Mouse (Mus musculus) ovary, adult 2 months (tissue): ENCODE data around the gene Galns. TPM values are rescaled to one million over a fixed set of nuclear protein-coding genes. Genes with fewer than 3 reads are reported as not detected.

Source experiments
- polyA plus RNA-seq: library from polyadenylated mRNA; depleted of rRNA; stranded (reverse); fragments of >200 nt; gene quantifications from 2 replicates; pipeline ENCODE4 v1.2.3, GENCODE M21; 2012; rRNA removed

Galns gene
- 15.6 and 16.8 TPM in 2 replicates for polyA plus RNA-seq

DNA sequence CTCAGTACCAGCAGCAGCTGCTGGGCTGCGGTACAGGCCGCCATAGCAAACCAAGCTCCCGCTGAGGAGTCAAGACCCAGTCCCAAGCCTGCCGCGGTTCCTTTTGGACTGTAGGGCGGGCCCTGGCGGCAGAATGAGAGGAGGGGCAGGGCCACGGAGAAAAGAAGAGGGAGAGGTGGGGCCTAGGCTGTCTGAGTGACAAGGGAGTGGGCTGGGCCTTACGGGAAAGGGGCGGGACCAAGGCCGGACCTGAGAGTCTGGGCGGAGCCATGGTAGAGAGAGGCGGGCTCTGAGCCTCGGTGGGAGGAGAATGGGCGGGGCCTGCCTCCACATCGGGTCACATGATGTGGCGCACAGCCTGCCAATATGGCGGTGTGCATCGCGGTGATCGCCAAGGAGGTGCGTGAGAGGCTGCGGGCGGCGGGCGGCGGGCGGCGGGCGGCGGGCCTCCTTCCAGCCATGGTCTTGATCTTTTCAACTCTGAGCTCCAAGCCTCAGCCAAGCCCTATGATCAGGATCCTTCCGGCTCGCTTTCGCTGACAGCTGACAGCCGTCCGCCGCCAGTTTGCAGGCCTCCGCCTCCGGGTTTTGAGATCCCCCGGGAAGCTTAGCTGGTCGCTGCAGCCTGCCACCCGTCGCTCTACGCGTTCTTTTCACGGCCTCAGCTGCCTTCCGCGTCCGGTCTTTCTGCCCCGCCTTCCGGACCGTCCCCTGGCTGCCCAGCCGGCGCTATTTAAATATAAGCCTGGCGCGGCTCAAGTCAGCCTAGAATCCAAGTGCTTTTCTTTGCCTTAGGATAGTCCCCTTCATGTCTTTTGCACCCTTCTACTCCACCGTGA, at the start of gene Galns, which contains the start of gene Trappc2l:
Galns (minus strand) TSS at position 169 of the 839 bp plus-strand sequence.
Trappc2l (plus strand) TSS at position 346 of the 839 bp plus-strand sequence.

DNA sequence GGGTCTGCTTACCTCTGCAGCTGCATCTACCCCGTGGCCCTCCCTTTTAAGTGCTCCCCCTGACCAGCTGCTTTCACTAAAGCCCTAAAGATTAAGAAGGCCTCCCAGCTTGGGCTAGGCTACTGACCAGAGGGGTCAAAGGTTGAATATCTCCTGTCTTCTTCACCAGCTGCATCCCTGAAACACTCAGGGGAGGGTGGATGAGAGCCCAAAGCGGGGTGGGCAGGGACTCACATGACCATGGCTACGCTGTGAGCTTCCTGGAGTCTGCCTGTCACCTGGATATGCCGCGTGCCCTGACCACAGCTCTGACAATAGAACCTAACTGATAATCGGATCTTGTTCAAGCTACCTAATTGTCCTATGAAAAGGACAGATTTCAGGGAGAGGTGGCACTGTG, 11.5 kb upstream of the Galns start, which contains the start of gene Pabpn1l:
Pabpn1l (minus strand) TSS at position 13 of the 400 bp plus-strand sequence.

DNA sequence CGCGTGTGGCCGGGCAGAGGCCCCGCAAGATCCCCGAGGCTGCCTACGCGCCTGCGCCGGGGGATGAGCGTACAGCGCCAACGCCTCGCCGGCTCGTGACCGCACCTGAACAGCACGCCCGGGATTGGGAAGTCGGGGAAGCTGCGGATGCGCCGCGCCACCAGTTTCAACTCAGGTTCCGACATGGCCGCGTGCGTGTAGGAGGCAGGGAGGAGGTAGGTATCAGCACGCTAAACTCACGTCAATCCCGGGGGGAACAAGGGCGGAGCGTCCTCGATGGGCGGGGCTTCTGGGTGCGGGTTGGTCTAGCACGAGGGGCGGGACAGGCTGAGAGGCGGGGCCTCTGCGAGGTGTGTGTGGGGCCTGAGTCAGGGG, 34.6 kb downstream of the Galns start, which contains the start of gene Aprt:
Aprt (minus strand) TSS at position 262 of the 375 bp plus-strand sequence.

DNA sequence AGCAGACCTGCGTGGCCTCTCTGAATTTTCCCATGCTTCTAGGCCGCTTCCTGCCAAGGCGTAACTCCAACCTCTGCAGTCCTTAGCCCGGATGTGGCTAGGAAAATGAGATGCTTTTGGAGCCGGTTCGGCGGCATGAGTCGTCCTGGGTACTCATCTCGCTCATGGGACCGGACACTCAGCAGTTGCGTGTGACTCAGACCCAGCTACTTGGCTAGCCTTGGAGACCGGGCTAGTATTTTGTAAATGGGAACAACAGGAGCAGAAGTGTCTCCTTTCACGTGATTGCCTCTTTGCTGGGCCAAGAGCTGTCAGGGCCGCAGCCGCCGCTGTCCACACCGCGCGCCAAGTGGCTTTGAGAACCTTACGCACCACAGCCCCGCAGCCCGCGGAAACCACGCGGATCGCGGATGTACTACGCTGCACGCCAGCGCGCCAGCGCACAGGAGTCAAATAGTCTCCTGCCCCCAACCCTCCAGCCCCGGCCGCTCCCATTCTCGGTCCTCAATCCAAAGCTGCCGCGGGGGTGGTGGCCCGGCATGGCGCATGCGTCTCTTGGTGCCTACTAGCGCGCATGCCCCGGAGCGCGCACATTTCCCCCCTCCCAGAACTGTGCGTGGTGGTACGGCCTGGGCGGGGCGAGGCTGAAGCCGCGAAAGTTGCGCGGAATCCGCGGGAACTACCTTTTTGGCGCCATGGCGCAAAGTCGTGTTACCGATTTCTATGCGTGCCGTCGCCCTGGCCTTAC, 43.7 kb downstream of the Galns start, which contains the start of gene Cdt1:
Cdt1 (plus strand) TSS at position 655 of the 748 bp plus-strand sequence.

DNA sequence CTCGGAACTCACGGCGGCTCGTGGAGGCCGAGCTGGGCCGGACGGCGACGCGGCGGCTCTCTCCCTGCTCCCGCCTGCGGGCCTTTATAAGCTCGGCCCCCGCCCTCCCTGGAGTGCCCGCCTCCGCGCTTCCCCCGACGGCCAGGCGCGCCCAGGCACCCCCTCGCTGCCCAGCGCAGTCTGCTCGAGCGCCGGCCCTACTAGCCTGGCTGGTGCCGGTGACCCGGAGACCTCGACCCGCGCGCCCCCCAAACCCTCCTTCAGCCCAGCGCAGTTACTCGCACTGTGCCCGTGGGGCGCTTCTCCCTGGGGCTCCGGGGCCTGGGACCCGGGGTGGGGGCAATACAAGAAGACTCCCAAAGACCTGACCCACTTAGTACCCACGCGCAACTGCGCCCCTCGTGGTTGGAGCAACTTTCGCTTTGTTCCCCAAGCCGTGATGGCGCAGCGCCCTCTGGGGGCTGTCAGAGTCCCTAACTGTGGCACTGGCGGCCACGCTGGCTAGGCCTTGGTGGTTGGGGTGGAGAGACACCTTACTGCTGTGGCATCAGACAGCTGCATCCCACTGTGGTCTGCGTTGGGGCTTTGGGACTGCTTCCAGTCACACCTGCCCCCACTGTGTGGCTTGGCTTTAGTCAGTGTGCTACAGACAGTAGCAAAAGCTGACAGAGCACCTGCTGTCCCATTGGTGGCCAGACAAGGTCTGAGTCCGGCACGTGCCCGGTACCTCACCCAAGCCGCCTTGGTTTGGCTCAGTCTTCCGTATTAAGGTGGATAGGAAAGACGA, 59.8 kb downstream of the Galns start, which contains the start of gene Piezo1:
Piezo1 (minus strand) TSS at position 65 of the 787 bp plus-strand sequence.

Other genes starting within 250 kb of the Galns start
- 33.7 and 44.0 TPM in 2 replicates for gene Zc3h18, start 234.9 kb downstream of the Galns start, polyA plus RNA-seq
- gene Il17c, start 189.4 kb downstream of the Galns start, polyA plus RNA-seq = 1.2 and 1.3 TPM in 2 replicates
- gene Cyba, start 178.5 kb downstream of the Galns start, polyA plus RNA-seq = 180 and 243 TPM in 2 replicates
- gene Mvd, start 168.0 kb downstream of the Galns start, polyA plus RNA-seq = 43.0 and 48.2 TPM in 2 replicates
- gene Snai3, start 150.7 kb downstream of the Galns start, polyA plus RNA-seq = 4.7 and 8.2 TPM in 2 replicates
- gene Rnf166, start 135.4 kb downstream of the Galns start, polyA plus RNA-seq = 129 and 146 TPM in 2 replicates
- 68.6 and 81.8 TPM in 2 replicates for gene Ctu2, start 135.3 kb downstream of the Galns start, polyA plus RNA-seq
- 187 and 204 TPM in 2 replicates for gene Piezo1, start 60.1 kb downstream of the Galns start, polyA plus RNA-seq
- 45.8 and 56.9 TPM in 2 replicates for gene Cdt1, start 43.4 kb downstream of the Galns start, polyA plus RNA-seq
- 194 and 225 TPM in 2 replicates for gene Aprt, start 34.6 kb downstream of the Galns start, polyA plus RNA-seq
- 143 and 218 TPM in 2 replicates for gene Trappc2l, start 177 bp upstream of the Galns start, polyA plus RNA-seq
- gene Pabpn1l, start 11.3 kb upstream of the Galns start, polyA plus RNA-seq = 3.2 and 5.0 TPM in 2 replicates
- gene Cbfa2t3, start 87.6 kb upstream of the Galns start, polyA plus RNA-seq = 15.7 and 17.2 TPM in 2 replicates
- 20.9 and 25.6 TPM in 2 replicates for gene Acsf3, start 164.0 kb upstream of the Galns start, polyA plus RNA-seq
- 1.2 and 2.5 TPM in 2 replicates for gene Cdh15, start 236.5 kb upstream of the Galns start, polyA plus RNA-seq